Mouse (Mus musculus): ENCODE data around the gene Insc. TPM values are rescaled to one million over a fixed set of nuclear protein-coding genes. Genes with fewer than 3 reads are reported as not detected.

Insc gene
- total and polyA plus RNA-seq, 3 experiments = not detected

GRCm38 (mm10) chr7:114794400-114794799, 50.9 kb downstream of the Insc start:
- Histone ChIP-seq H3K4me2 (ENCODE audit: insufficient read depth, low read depth, poor library complexity, severe bottlenecking) (no peak overlapping the region), H3K36me3 (replicated peaks in 1 of 2; ENCODE audit: control insufficient read depth in 1 of 2, insufficient read depth in 1 of 2, low read length in 1 of 2) (no peaks in the 10 kb centered on the region), H3K27me3 (replicated peaks) (no peaks in the 10 kb centered on the region), H3K79me2 (replicated peaks; ENCODE audit: control insufficient read depth, extremely low read depth, insufficient read depth, poor library complexity, severe bottlenecking) (no peaks in the 10 kb centered on the region), H3K4me1 (ENCODE audit: control insufficient read depth in 1 of 2, insufficient read depth in 2 of 2) (no peaks in the 10 kb centered on the region), H3K9me3 (replicated peaks; ENCODE audit: low read length) (no peaks in the 10 kb centered on the region), H3K4me3 (replicated peaks in 1 of 3; ENCODE audit: low read depth in 2 of 3, low read length in 2 of 3, poor library complexity in 1 of 3) (no peak overlapping the region), H3K9ac (ENCODE audit: insufficient read depth, low read depth) (no peak overlapping the region), H3K27ac (ENCODE audit: insufficient read depth, low read depth) (no peak overlapping the region)
- TF ChIP-seq ZMIZ1 (IDR thresholded peaks at IDR 0.05; ENCODE audit: low read depth, low read length) (no peak), MAFK (IDR thresholded peaks at IDR 0.05; ENCODE audit: insufficient replicate concordance, low read length) (no peak), SMC3 (IDR thresholded peaks at IDR 0.05; ENCODE audit: low read depth, low read length) (no peak), MAX (IDR thresholded peaks at IDR 0.05; ENCODE audit: low read length) (no peak), MYC (IDR thresholded peaks at IDR 0.05; ENCODE audit: low read depth, low read length) (no peak), NRF1 (IDR thresholded peaks at IDR 0.05; ENCODE audit: low read depth, low read length) (no peak), HCFC1 (IDR thresholded peaks at IDR 0.05; ENCODE audit: low read depth, low read length) (no peak), USF1 (IDR thresholded peaks at IDR 0.05; ENCODE audit: low read depth, low read length) (no peak)
- DNase-seq (ENCODE audit: extremely low read depth) = no peak
- in situ Hi-C loops (cut with MboI; ENCODE audit: low pct_ligation_motif_present, low pct_unique_long_range_greater_than_20kb, low sequenced_read_pairs) = loop anchor here (10.0 kb wide), 1 partner anchor 50 kb away; the partner anchor contains the start of gene Insc
- dilution Hi-C loops (cut with MboI; ENCODE audit: extremely low pct_ligation_motif_present, extremely low pct_unique_long_range_greater_than_20kb, low sequenced_read_pairs) = no loop called here

GRCm38 (mm10) chr7:114802576-114802975, 59.1 kb downstream of the Insc start:
- no peaks in the 10 kb centered on the region for H3K27me3 ChIP-seq (replicated peaks)
- no peak overlapping the region for H3K9ac ChIP-seq (ENCODE audit: insufficient read depth, low read depth)
- dilution Hi-C loops (cut with MboI; ENCODE audit: extremely low pct_ligation_motif_present, extremely low pct_unique_long_range_greater_than_20kb, low sequenced_read_pairs) = no loop called here
- in situ Hi-C loops (cut with MboI; ENCODE audit: low pct_ligation_motif_present, low pct_unique_long_range_greater_than_20kb, low sequenced_read_pairs) = no loop called here
- H3K4me1 ChIP-seq (ENCODE audit: control insufficient read depth in 1 of 2, insufficient read depth in 2 of 2) = no peaks in the 10 kb centered on the region
- no peak for DNase-seq (ENCODE audit: extremely low read depth)
- no peaks in the 10 kb centered on the region for H3K79me2 ChIP-seq (replicated peaks; ENCODE audit: control insufficient read depth, extremely low read depth, insufficient read depth, poor library complexity, severe bottlenecking)
- no peaks in the 10 kb centered on the region for H3K9me3 ChIP-seq (replicated peaks; ENCODE audit: low read length)
- no peak overlapping the region for H3K27ac ChIP-seq (ENCODE audit: insufficient read depth, low read depth)
- H3K4me3 ChIP-seq (replicated peaks in 1 of 3; ENCODE audit: low read depth in 2 of 3, low read length in 2 of 3, poor library complexity in 1 of 3) = no peak overlapping the region
- no peak overlapping the region for H3K4me2 ChIP-seq (ENCODE audit: insufficient read depth, low read depth, poor library complexity, severe bottlenecking)
- TF ChIP-seq ELF1 (IDR thresholded peaks at IDR 0.05; ENCODE audit: low read depth, low read length) (no peak), POLR2AphosphoS2 (IDR thresholded peaks at IDR 0.05; ENCODE audit: low read depth, low read length) (no peak), POLR2A (IDR thresholded peaks at IDR 0.05; ENCODE audit: low read depth, low read length) (no peak), MEF2A (IDR thresholded peaks at IDR 0.05; ENCODE audit: borderline replicate concordance, low read depth, low read length) (no peak), TBP (conservative IDR thresholded peaks at IDR 0.05; ENCODE audit: low read depth, low read length) (no peak), CTCF (conservative IDR thresholded peaks at IDR 0.05 in 1 of 2, IDR thresholded peaks at IDR 0.05 in 1 of 2; ENCODE audit: low read depth in 2 of 2, low read length in 2 of 2) (no peak), SIN3A (IDR thresholded peaks at IDR 0.05; ENCODE audit: low read length) (no peak), NELFE (IDR thresholded peaks at IDR 0.05; ENCODE audit: low read depth, low read length) (no peak), ZKSCAN1 (IDR thresholded peaks at IDR 0.05; ENCODE audit: borderline replicate concordance, low read depth, low read length) (no peak), JUN (IDR thresholded peaks at IDR 0.05; ENCODE audit: insufficient read depth, low read depth, low read length) (no peak)
- H3K36me3 ChIP-seq (replicated peaks in 1 of 2; ENCODE audit: control insufficient read depth in 1 of 2, insufficient read depth in 1 of 2, low read length in 1 of 2) = no peaks in the 10 kb centered on the region

All from CH12.LX (cell line).